Mouse (Mus musculus): ENCODE results near the gene Dcst1. TPM values are rescaled to one million over a fixed set of nuclear protein-coding genes. Genes with fewer than 3 reads are reported as not detected.

Dcst1 gene
- polyA plus RNA-seq (2014; fragmentation: Illumina TruSeq; extraction: RNeasy Lipid Tissue Mini Kit (QIAGEN cat#74804); ENCODE audit: low read depth, low replicate concordance) = 5.4 TPM

DNA sequence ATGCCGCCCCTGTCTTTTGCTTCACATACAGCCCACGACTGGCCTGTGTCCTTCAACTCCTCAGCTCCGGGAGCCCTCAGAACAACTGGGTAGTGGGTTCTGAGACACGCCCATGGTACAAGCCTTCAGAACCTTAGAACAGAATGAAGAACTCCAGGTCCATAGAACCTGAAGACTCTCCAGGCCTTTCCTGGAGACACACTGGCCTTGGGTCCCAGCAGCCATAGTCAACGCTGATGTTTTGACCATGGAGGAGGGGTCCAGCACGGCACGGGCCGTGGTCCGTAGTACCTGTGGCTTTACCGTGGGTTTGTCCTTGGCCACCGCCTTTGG, at the start of gene Dcst1:
Gene Dcst1 (minus strand): TSS at position 101 of the 333 bp plus-strand sequence.

DNA sequence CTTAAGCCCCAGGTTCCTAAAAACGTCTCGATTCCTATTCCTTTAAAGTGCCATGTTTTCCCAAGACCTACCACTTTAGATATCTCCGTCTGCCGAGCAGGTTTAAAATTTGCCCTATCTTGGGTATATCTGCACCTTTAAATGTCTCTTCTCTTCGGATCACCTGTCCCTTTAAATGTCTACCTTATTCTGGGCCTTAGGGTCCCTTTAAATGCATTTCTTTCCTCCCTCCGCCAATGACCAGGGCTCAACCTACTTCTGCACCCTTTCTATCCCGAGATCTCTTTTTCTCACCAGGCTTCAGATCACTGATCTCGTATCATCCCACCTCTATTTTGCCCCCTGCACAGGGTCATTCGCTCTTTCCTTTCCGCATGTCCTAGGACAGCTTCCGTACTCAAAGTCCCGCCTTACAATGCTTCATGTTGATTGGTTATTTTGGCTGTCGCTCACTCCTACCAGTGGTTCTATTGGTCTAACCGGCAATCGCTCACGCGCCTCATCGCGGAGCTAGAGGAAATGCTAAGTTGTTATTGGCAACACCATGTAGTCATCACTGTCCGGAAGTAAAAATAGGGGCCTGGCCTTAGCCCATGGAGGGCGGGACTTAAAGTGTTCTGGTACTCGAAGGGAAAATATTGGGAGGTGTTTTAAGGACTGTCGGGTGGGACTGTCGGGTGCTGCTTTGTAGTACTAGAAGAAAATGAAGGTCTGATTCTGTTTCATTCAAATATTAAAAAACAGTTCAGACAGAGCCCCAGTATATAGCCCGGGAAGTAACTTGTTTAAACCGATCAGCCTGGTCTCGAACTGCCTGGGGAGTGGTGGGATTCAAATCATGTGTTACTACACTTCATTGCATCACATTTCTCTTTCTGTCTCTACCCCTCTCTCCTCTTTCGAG, 46.7 kb upstream of the Dcst1 start, which contains the start of gene Flad1:
Gene Flad1 (minus strand): TSS at position 381 of the 904 bp plus-strand sequence.

DNA sequence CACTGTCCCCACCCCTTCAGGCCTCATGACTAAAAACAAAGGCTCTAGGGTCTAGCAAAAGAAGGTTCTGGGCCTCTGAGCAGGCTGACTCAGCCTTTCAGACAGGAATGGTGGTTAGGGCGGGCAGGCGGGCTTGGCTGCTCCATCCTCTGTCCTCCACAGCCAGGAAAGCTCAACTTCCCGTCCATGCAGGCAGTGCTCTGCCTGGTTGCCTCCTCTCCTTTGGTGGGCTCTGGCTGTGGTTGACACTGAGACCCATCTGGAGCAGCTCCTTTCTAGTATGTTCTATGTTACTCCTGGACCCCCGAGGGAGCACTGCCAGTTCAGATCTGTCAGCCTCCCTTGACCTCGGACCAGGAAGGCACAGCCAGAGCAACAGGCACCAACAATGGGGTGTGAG, 37.6 kb upstream of the Dcst1 start, which contains the start of gene Lenep:
Gene Lenep (minus strand): TSS at position 101 of the 400 bp plus-strand sequence.

DNA sequence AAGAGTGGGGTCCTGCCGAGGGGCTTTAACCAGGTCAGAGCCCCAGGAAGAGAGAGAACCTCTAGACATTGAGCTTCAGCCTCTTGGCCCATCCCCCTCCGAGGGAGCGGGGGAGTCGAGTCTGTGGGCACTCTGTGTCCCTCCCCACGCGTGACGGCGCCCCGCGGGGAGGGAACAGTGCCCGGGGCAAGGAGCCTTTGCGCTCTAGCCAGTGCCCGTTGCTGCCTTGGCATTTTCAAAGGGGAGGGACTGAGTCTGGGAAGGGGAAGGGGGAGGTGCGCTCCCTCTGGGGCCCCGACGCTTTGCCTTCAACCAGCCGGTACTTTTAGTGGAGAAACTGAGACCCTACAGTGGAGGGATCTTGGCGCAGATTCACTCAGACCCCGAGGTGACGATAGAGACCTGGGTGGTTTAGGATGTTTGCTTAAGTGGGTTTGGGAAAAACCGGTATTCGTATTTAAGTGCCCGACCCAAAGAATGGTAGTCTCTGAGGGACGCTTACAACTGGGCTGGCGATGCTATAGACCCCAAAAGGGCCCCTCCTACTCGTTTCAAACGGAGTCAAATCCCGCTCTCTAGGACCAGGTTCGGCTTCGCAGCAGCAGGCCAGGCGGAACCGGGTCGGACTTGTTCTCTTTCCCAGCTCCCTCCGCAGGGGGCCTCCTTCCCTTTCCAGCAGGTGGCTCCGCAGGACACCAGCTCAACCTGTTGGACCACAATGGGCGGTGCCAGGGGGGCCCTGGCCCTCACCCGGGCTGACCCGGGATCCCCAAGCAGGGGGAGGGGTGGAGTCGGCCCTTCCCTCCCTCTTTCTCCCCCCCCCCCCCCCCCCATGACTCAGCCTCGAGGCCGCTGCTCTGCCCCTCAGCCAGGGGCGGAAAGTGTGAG, 29.2 kb upstream of the Dcst1 start, which contains the start of gene Zbtb7b:
Gene Zbtb7b (minus strand): TSS at position 771 of the 888 bp plus-strand sequence.

DNA sequence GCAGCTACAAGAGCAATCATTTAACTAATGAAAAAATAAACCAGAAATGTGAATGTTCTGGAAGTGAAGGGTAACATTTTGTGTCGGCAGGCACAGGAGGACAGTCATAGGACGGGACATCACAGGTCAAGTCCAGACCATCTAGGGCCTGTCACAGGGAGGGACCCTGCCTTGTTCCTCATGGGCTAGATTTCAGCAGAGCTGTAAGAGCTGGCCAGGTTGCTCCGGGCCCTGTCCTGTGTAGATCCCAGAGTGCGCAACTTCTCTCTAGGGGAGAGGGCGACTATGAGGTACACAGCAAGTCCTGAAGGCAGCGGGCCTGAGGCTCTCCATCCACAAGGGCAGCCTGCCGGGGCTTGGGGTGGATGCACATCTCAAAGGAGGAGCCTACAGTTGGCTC, 3.4 kb downstream of the Dcst1 start, which contains the start of gene Dcst2:
Gene Dcst2 (plus strand): TSS at position 301 of the 400 bp plus-strand sequence.

DNA sequence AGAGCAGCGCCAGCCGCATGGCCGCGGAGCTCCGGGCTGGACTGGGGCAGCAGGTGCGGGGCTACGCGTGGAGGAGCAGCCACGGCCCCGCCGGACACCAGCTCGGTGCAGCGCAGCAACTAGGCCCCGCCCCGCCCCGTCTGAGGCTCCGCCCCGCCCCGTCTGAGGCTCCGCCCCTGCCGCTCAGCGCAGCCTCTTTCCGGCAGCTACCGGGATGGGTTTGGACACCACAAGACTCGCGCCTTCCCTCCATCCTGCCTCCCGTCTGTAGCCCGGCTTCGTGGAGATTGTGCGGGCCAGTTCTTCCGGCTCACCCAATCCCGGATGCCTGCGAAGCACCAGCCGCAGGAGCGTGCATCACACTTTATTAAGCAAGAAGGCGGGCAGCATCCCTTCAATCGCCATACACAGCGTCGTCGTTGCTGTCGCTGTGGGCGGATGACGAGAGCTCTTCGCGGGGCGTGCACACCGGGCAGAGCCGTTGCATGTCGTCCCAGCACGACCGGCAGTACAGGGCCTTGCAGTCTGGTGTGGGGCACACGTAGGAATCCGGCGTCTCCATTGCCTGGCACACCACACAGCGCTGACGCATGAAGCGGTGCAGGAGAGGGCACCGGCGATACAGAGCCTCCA, 15.1 kb downstream of the Dcst1 start, which contains the start of gene Adam15:
Gene Adam15 (minus strand): TSS at position 128 of the 633 bp plus-strand sequence.

DNA sequence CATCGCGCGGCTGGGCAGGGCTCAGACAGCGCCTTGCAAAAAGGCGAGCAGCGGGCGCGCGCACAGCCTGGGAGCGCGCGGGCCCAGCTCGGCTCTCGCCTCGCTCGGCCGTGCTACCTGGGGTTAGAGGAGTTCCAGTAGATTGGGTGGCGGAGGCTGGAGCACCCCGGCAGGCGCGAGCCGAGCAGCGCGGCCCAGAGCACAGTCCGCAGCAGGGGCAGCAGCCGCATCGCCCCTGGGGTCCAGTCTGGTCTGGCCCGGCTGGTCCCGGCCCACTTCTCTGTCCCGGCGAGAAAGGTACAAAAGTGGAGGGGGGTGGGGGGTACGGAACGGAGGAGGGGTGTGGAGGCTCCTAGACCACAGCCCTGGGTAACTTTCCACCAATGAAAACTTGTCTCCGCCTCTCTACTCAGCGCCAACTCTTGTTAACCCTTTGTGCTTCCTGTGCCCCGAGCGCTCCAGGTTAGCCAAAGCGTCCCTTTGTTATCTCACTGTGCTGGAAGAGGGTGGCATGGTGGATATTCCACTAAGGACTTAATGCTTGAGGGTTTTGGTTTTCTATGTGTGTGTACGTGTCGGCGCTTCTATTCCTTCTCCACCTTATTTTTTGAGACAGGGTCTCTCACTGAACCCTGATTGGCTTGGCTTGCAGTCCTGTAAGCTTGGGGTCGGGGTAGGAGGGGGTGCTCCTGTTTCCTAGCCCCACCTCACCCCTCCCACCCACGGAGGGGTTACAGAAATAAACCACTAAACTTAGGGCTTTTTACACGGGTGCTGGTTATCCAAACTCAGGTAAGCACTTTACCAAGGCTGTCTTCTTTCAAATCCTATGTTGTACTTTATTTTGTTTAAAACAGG, 27.1 kb downstream of the Dcst1 start, which contains the start of gene Efna4:
Gene Efna4 (minus strand): TSS at position 308 of the 858 bp plus-strand sequence.

DNA sequence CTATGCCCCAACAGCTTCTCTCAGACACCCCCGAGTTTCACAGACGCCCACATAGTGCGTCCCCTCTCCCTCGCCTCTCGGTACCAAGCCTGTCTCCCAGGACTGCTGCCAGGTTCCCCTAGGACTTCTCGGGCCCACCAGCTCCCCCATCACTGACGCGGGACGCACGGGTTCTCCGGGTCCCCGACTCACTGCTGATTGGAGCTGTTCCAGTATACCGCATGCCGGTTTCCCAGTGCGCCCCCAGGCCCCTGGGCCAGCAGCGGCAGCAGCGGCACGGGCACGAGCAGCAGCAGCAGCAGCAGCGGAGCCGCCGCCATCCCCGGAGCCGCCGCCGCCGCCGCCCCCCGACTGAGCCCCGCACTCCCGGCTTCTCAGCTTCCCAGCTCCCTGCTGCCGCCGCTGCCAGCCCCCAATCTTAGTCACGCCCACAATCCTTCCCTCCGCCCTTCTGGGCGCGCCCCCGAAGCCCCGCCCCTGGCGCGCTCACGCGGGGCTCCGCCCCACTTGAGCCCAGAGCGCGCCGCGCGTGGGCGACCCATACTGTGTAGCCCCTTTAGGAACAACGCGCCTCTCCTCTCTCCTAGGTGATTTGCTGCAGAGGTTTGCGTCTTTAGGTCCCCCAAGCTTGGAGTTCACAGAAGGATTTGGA, 42.4 kb downstream of the Dcst1 start, which contains the start of gene Efna3:
Gene Efna3 (minus strand): TSS at position 452 of the 652 bp plus-strand sequence.

Other genes starting within 250 kb of the Dcst1 start
- 7.9 TPM for gene Pklr, start 229.1 kb downstream of the Dcst1 start, polyA plus RNA-seq (2014; fragmentation: Illumina TruSeq; extraction: RNeasy Lipid Tissue Mini Kit (QIAGEN cat#74804); ENCODE audit: low read depth, low replicate concordance)
- gene Hcn3, start 205.1 kb downstream of the Dcst1 start, polyA plus RNA-seq (2014; fragmentation: Illumina TruSeq; extraction: RNeasy Lipid Tissue Mini Kit (QIAGEN cat#74804); ENCODE audit: low read depth, low replicate concordance) = 0.24 TPM
- 51.5 TPM for gene Clk2, start 200.5 kb downstream of the Dcst1 start, polyA plus RNA-seq (2014; fragmentation: Illumina TruSeq; extraction: RNeasy Lipid Tissue Mini Kit (QIAGEN cat#74804); ENCODE audit: low read depth, low replicate concordance)
- 56.1 TPM for gene Scamp3, start 187.8 kb downstream of the Dcst1 start, polyA plus RNA-seq (2014; fragmentation: Illumina TruSeq; extraction: RNeasy Lipid Tissue Mini Kit (QIAGEN cat#74804); ENCODE audit: low read depth, low replicate concordance)
- gene Fam189b, start 182.1 kb downstream of the Dcst1 start, polyA plus RNA-seq (2014; fragmentation: Illumina TruSeq; extraction: RNeasy Lipid Tissue Mini Kit (QIAGEN cat#74804); ENCODE audit: low read depth, low replicate concordance) = 5.8 TPM
- gene Gba, start 162.3 kb downstream of the Dcst1 start, polyA plus RNA-seq (2014; fragmentation: Illumina TruSeq; extraction: RNeasy Lipid Tissue Mini Kit (QIAGEN cat#74804); ENCODE audit: low read depth, low replicate concordance) = 67.8 TPM
- gene Thbs3, start 150.1 kb downstream of the Dcst1 start, polyA plus RNA-seq (2014; fragmentation: Illumina TruSeq; extraction: RNeasy Lipid Tissue Mini Kit (QIAGEN cat#74804); ENCODE audit: low read depth, low replicate concordance) = 30.3 TPM
- 92.5 TPM for gene Mtx1, start 138.2 kb downstream of the Dcst1 start, polyA plus RNA-seq (2014; fragmentation: Illumina TruSeq; extraction: RNeasy Lipid Tissue Mini Kit (QIAGEN cat#74804); ENCODE audit: low read depth, low replicate concordance)
- gene Muc1, start 136.2 kb downstream of the Dcst1 start, polyA plus RNA-seq (2014; fragmentation: Illumina TruSeq; extraction: RNeasy Lipid Tissue Mini Kit (QIAGEN cat#74804); ENCODE audit: low read depth, low replicate concordance) = 1.0 TPM
- 96.9 TPM for gene Krtcap2, start 119.3 kb downstream of the Dcst1 start, polyA plus RNA-seq (2014; fragmentation: Illumina TruSeq; extraction: RNeasy Lipid Tissue Mini Kit (QIAGEN cat#74804); ENCODE audit: low read depth, low replicate concordance)
- 2.9 TPM for gene Trim46, start 118.9 kb downstream of the Dcst1 start, polyA plus RNA-seq (2014; fragmentation: Illumina TruSeq; extraction: RNeasy Lipid Tissue Mini Kit (QIAGEN cat#74804); ENCODE audit: low read depth, low replicate concordance)
- gene Dpm3, start 105.9 kb downstream of the Dcst1 start, polyA plus RNA-seq (2014; fragmentation: Illumina TruSeq; extraction: RNeasy Lipid Tissue Mini Kit (QIAGEN cat#74804); ENCODE audit: low read depth, low replicate concordance) = 152 TPM
- gene Slc50a1, start 94.7 kb downstream of the Dcst1 start, polyA plus RNA-seq (2014; fragmentation: Illumina TruSeq; extraction: RNeasy Lipid Tissue Mini Kit (QIAGEN cat#74804); ENCODE audit: low read depth, low replicate concordance) = 135 TPM
- gene Efna1, start 84.1 kb downstream of the Dcst1 start, polyA plus RNA-seq (2014; fragmentation: Illumina TruSeq; extraction: RNeasy Lipid Tissue Mini Kit (QIAGEN cat#74804); ENCODE audit: low read depth, low replicate concordance) = 26.1 TPM
- 1.3 TPM for gene Efna3, start 42.3 kb downstream of the Dcst1 start, polyA plus RNA-seq (2014; fragmentation: Illumina TruSeq; extraction: RNeasy Lipid Tissue Mini Kit (QIAGEN cat#74804); ENCODE audit: low read depth, low replicate concordance)
- 3.4 TPM for gene Efna4, start 27.2 kb downstream of the Dcst1 start, polyA plus RNA-seq (2014; fragmentation: Illumina TruSeq; extraction: RNeasy Lipid Tissue Mini Kit (QIAGEN cat#74804); ENCODE audit: low read depth, low replicate concordance)
- 145 TPM for gene Adam15, start 15.3 kb downstream of the Dcst1 start, polyA plus RNA-seq (2014; fragmentation: Illumina TruSeq; extraction: RNeasy Lipid Tissue Mini Kit (QIAGEN cat#74804); ENCODE audit: low read depth, low replicate concordance)
- 2.8 TPM for gene Dcst2, start 3.3 kb downstream of the Dcst1 start, polyA plus RNA-seq (2014; fragmentation: Illumina TruSeq; extraction: RNeasy Lipid Tissue Mini Kit (QIAGEN cat#74804); ENCODE audit: low read depth, low replicate concordance)
- 52.0 TPM for gene Zbtb7b, start 29.5 kb upstream of the Dcst1 start, polyA plus RNA-seq (2014; fragmentation: Illumina TruSeq; extraction: RNeasy Lipid Tissue Mini Kit (QIAGEN cat#74804); ENCODE audit: low read depth, low replicate concordance)
- gene Lenep, start 37.5 kb upstream of the Dcst1 start, polyA plus RNA-seq (2014; fragmentation: Illumina TruSeq; extraction: RNeasy Lipid Tissue Mini Kit (QIAGEN cat#74804); ENCODE audit: low read depth, low replicate concordance) = 1.8 TPM
- 24.9 TPM for gene Flad1, start 46.6 kb upstream of the Dcst1 start, polyA plus RNA-seq (2014; fragmentation: Illumina TruSeq; extraction: RNeasy Lipid Tissue Mini Kit (QIAGEN cat#74804); ENCODE audit: low read depth, low replicate concordance)
- 34.3 TPM for gene Cks1b, start 53.1 kb upstream of the Dcst1 start, polyA plus RNA-seq (2014; fragmentation: Illumina TruSeq; extraction: RNeasy Lipid Tissue Mini Kit (QIAGEN cat#74804); ENCODE audit: low read depth, low replicate concordance)
- gene Shc1, start 53.2 kb upstream of the Dcst1 start, polyA plus RNA-seq (2014; fragmentation: Illumina TruSeq; extraction: RNeasy Lipid Tissue Mini Kit (QIAGEN cat#74804); ENCODE audit: low read depth, low replicate concordance) = 76.1 TPM
- 30.1 TPM for gene Pygo2, start 65.0 kb upstream of the Dcst1 start, polyA plus RNA-seq (2014; fragmentation: Illumina TruSeq; extraction: RNeasy Lipid Tissue Mini Kit (QIAGEN cat#74804); ENCODE audit: low read depth, low replicate concordance)
- 70.3 TPM for gene Pbxip1, start 71.5 kb upstream of the Dcst1 start, polyA plus RNA-seq (2014; fragmentation: Illumina TruSeq; extraction: RNeasy Lipid Tissue Mini Kit (QIAGEN cat#74804); ENCODE audit: low read depth, low replicate concordance)
- gene Pmvk, start 89.3 kb upstream of the Dcst1 start, polyA plus RNA-seq (2014; fragmentation: Illumina TruSeq; extraction: RNeasy Lipid Tissue Mini Kit (QIAGEN cat#74804); ENCODE audit: low read depth, low replicate concordance) = 74.9 TPM
- gene Kcnn3, start 154.9 kb upstream of the Dcst1 start, polyA plus RNA-seq (2014; fragmentation: Illumina TruSeq; extraction: RNeasy Lipid Tissue Mini Kit (QIAGEN cat#74804); ENCODE audit: low read depth, low replicate concordance) = 1.4 TPM

Data from adipose tissue, adult 10 weeks (tissue).